Mouse (Mus musculus): Measurements from ENCODE around the gene Piwil1. TPM values are rescaled to one million over a fixed set of nuclear protein-coding genes. Genes with fewer than 3 reads are reported as not detected.

Gene Piwil1
- polyA plus RNA-seq, 1 experiment = 0.15 TPM

GRCm38 (mm10) chr5:128696824-128697223, 5.5 kb upstream of the Piwil1 start:
- DNase-seq = no peak
- WGBS = 5% methylated on average over 10 of the region's 10 CpGs
- TF ChIP-seq CTCF (IDR thresholded peaks at IDR 0.05; ENCODE audit: borderline replicate concordance, insufficient read depth, low read depth, low read length) (no peak), POLR2A (IDR thresholded peaks at IDR 0.05; ENCODE audit: borderline replicate concordance, insufficient read depth, low read length) (no peak)

GRCm38 (mm10) chr5:128700716-128701115, 1.6 kb upstream of the Piwil1 start:
- TF ChIP-seq POLR2A (IDR thresholded peaks at IDR 0.05; ENCODE audit: borderline replicate concordance, insufficient read depth, low read length) (no peak), CTCF (IDR thresholded peaks at IDR 0.05; ENCODE audit: borderline replicate concordance, insufficient read depth, low read depth, low read length) (no peak)
- no peak for DNase-seq
- no peaks in the 10 kb centered on the region for H3K4me1 ChIP-seq (ENCODE audit: control insufficient read depth, insufficient read depth, low read length)
- no peak overlapping the region for H3K4me3 ChIP-seq (replicated peaks; ENCODE audit: insufficient read depth, low read depth, low read length)
- no peaks in the 10 kb centered on the region; the same call in 1 of the 2 replicates for H3K27me3 ChIP-seq (ENCODE audit: control insufficient read depth, insufficient read depth, low read length)
- no peak overlapping the region for H3K27ac ChIP-seq (ENCODE audit: insufficient read depth, low read length)
- 29% methylated on average over 11 of the region's 11 CpGs for WGBS

More at GRCm38 (mm10) chr5:128696824-128697223, 5.5 kb upstream of the Piwil1 start:
- H3K27me3 ChIP-seq (ENCODE audit: control insufficient read depth, insufficient read depth, low read length) = no peaks in the 10 kb centered on the region; the same call in 1 of the 2 replicates
- H3K4me1 ChIP-seq (ENCODE audit: control insufficient read depth, insufficient read depth, low read length) = no peaks in the 10 kb centered on the region
- no peak overlapping the region for H3K4me3 ChIP-seq (replicated peaks; ENCODE audit: insufficient read depth, low read depth, low read length)
- no peak overlapping the region for H3K27ac ChIP-seq (ENCODE audit: insufficient read depth, low read length)

DNA sequence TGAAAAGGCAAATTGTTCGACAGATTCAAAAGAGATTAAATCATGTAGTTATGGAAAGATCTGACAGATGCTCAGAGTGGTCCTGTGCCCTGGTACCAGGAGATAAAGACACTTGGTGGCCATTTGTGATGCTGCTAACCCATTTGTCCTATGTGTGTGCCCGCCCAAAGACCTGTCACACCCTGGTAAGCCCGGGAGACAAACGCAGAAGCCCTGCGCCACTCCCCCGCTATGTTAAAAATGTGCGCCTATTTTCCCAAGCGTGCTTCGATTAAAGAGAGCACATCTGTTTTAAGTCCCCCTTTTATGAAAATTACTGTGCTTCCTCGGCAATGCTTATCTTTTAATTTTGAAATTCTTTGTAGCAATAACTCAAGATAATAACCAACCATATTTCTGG, 1.4 kb downstream of the Piwil1 start:
- DNase-seq = no peak
- no peak overlapping the region for H3K4me3 ChIP-seq (replicated peaks; ENCODE audit: insufficient read depth, low read depth, low read length)
- H3K27me3 ChIP-seq (ENCODE audit: control insufficient read depth, insufficient read depth, low read length) = no peaks in the 10 kb centered on the region; the same call in 1 of the 2 replicates
- H3K4me1 ChIP-seq (ENCODE audit: control insufficient read depth, insufficient read depth, low read length) = no peaks in the 10 kb centered on the region
- WGBS = 15% methylated on average over 10 of the region's 10 CpGs
- no peak overlapping the region for H3K27ac ChIP-seq (ENCODE audit: insufficient read depth, low read length)
- TF ChIP-seq CTCF (IDR thresholded peaks at IDR 0.05; ENCODE audit: borderline replicate concordance, insufficient read depth, low read depth, low read length) (no peak), POLR2A (IDR thresholded peaks at IDR 0.05; ENCODE audit: borderline replicate concordance, insufficient read depth, low read length) (no peak)

GRCm38 (mm10) chr5:128704134-128704904, 2.0 kb downstream of the Piwil1 start:
- no peak for DNase-seq
- H3K27ac ChIP-seq (ENCODE audit: insufficient read depth, low read length) = no peak overlapping the region
- 36% methylated on average over 19 of the region's 19 CpGs for WGBS
- TF ChIP-seq CTCF (IDR thresholded peaks at IDR 0.05; ENCODE audit: borderline replicate concordance, insufficient read depth, low read depth, low read length) (no peak), POLR2A (IDR thresholded peaks at IDR 0.05; ENCODE audit: borderline replicate concordance, insufficient read depth, low read length) (no peak)
- no peaks in the 10 kb centered on the region; the same call in 1 of the 2 replicates for H3K27me3 ChIP-seq (ENCODE audit: control insufficient read depth, insufficient read depth, low read length)
- no peak overlapping the region for H3K4me3 ChIP-seq (replicated peaks; ENCODE audit: insufficient read depth, low read depth, low read length)
- no peaks in the 10 kb centered on the region for H3K4me1 ChIP-seq (ENCODE audit: control insufficient read depth, insufficient read depth, low read length)

GRCm38 (mm10) chr5:128706467-128706866, 4.1 kb downstream of the Piwil1 start:
- WGBS = 100% methylated on average over 1 of the region's 1 CpGs
- TF ChIP-seq POLR2A (IDR thresholded peaks at IDR 0.05; ENCODE audit: borderline replicate concordance, insufficient read depth, low read length) = no peak
- no peak for TF ChIP-seq CTCF (IDR thresholded peaks at IDR 0.05; ENCODE audit: borderline replicate concordance, insufficient read depth, low read depth, low read length)
- Histone ChIP-seq H3K4me3 (replicated peaks; ENCODE audit: insufficient read depth, low read depth, low read length) (no peak overlapping the region), H3K4me1 (ENCODE audit: control insufficient read depth, insufficient read depth, low read length) (no peaks in the 10 kb centered on the region), H3K27ac (ENCODE audit: insufficient read depth, low read length) (no peak overlapping the region), H3K27me3 (ENCODE audit: control insufficient read depth, insufficient read depth, low read length) (no peaks in the 10 kb centered on the region)
- no peak for DNase-seq

GRCm38 (mm10) chr5:128707271-128707670, 4.9 kb downstream of the Piwil1 start:
- Histone ChIP-seq H3K4me1 (ENCODE audit: control insufficient read depth, insufficient read depth, low read length) (no peaks in the 10 kb centered on the region), H3K4me3 (replicated peaks; ENCODE audit: insufficient read depth, low read depth, low read length) (no peak overlapping the region), H3K27me3 (ENCODE audit: control insufficient read depth, insufficient read depth, low read length) (no peaks in the 10 kb centered on the region), H3K27ac (ENCODE audit: insufficient read depth, low read length) (no peak overlapping the region)
- no peak for DNase-seq
- 92% methylated on average over 11 of the region's 11 CpGs for WGBS
- TF ChIP-seq CTCF (IDR thresholded peaks at IDR 0.05; ENCODE audit: borderline replicate concordance, insufficient read depth, low read depth, low read length) = no peak
- TF ChIP-seq POLR2A (IDR thresholded peaks at IDR 0.05; ENCODE audit: borderline replicate concordance, insufficient read depth, low read length) = no peak

- Histone ChIP-seq H3K27ac (ENCODE audit: insufficient read depth, low read length) (no peak overlapping the region), H3K4me1 (ENCODE audit: control insufficient read depth, insufficient read depth, low read length) (no peaks in the 10 kb centered on the region), H3K4me3 (replicated peaks; ENCODE audit: insufficient read depth, low read depth, low read length) (no peak overlapping the region), H3K27me3 (ENCODE audit: control insufficient read depth, insufficient read depth, low read length) (no peaks in the 10 kb centered on the region; the same call in 1 of the 2 replicates)
- TF ChIP-seq POLR2A (IDR thresholded peaks at IDR 0.05; ENCODE audit: borderline replicate concordance, insufficient read depth, low read length) (no peak), CTCF (IDR thresholded peaks at IDR 0.05; ENCODE audit: borderline replicate concordance, insufficient read depth, low read depth, low read length) (no peak)
- no peak for DNase-seq
- 75% methylated on average over 5 of the region's 5 CpGs for WGBS
Observed at GRCm38 (mm10) chr5:128708929-128709328, 6.6 kb downstream of the Piwil1 start.

DNA sequence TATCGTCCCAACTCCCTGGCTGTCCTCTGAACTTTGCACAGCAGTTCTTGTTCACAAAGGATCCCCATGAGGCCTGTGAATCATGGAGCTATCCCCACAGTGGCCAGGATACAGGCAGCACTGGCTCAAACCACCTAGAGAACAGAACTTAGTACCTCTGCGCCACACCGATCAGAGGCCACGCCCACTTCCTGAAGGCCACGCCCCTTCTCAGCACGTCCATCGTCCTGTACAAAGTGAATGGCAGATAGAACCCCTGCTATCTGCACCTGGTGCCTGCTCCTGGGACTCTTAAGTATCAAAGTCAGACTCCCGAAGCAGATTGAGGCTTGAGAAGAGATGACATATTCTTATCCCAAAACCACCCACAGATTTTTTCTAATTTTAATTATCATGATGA, 8.3 kb downstream of the Piwil1 start:
- no peak for DNase-seq
- H3K27ac ChIP-seq (ENCODE audit: insufficient read depth, low read length) = no peak overlapping the region
- no peaks in the 10 kb centered on the region; the same call in 1 of the 2 replicates for H3K27me3 ChIP-seq (ENCODE audit: control insufficient read depth, insufficient read depth, low read length)
- no peak for TF ChIP-seq POLR2A (IDR thresholded peaks at IDR 0.05; ENCODE audit: borderline replicate concordance, insufficient read depth, low read length)
- no peak for TF ChIP-seq CTCF (IDR thresholded peaks at IDR 0.05; ENCODE audit: borderline replicate concordance, insufficient read depth, low read depth, low read length)
- H3K4me1 ChIP-seq (ENCODE audit: control insufficient read depth, insufficient read depth, low read length) = no peaks in the 10 kb centered on the region
- 15% methylated on average over 8 of the region's 8 CpGs for WGBS
- H3K4me3 ChIP-seq (replicated peaks; ENCODE audit: insufficient read depth, low read depth, low read length) = no peak overlapping the region

All from cerebellum, adult 2 months (tissue).